Mouse (Mus musculus): ENCODE measurements at regions not wholly inside any gene's neighbourhood (a gene's known extent, or its start where the extent isn't known, plus 50 kb on each side); places are given as distances from the start of the nearest gene placed in this dataset.

GRCm38 (mm10) chr16:21351289-21351688 lies 71.6 kb upstream of the Vps8 start:
- TF ChIP-seq EP300 (IDR thresholded peaks at IDR 0.05; ENCODE audit: low read depth) (no peak), CTCF (IDR thresholded peaks at IDR 0.05; ENCODE audit: low read depth) (no peak)

Data from liver, embryonic 14.5 days (tissue).